Mouse (Mus musculus): Measurements from ENCODE around the gene Nexn.

DNA sequence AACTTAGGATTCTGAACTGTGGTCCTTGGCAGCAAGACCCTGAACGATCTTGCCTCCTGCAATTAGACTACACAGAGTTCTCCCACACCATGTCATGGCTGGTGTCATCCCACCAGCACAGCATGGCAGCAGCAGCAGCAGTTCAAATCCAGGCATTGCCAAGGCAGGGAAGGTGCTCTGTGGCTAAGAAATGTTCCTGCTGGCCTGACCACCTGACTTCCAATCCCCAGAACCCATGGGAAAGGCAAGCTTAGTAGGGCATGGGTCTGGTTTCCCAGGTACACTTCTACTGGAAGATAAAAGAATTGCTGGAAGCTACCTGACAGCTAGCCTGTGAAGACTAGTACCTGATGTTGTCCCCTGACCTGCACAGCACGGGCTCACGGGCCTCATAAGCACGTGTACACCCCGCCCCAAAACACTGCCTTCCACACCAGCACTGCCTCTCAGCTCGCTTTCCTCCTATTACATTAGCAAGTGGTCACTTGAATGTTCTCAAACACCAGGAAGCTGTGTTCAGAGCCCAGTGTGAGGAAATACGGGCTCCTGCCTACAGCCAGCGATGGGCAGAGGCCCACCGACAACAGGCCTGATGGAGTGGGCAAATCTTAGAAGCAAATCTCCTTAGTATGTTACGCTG lies 5.0 kb upstream of the Nexn start:
- TF ChIP-seq ZNF384 (IDR thresholded peaks at IDR 0.05; ENCODE audit: low read depth, low read length) (no peak), HCFC1 (IDR thresholded peaks at IDR 0.05; ENCODE audit: borderline replicate concordance, insufficient read depth, low read length) (no peak), ZC3H11A (IDR thresholded peaks at IDR 0.05; ENCODE audit: borderline replicate concordance, low read depth, low read length) (no peak), MAFK (IDR thresholded peaks at IDR 0.05; ENCODE audit: insufficient read depth, low read depth, low read length) (no peak), CHD2 (IDR thresholded peaks at IDR 0.05; ENCODE audit: low read depth, low read length) (no peak)

All from ES-E14 (cell line).